Mouse (Mus musculus): ENCODE data around the gene Arnt2.
A peak's percentile ranks its signal among the peaks of the same experiment; 100 is the strongest.

The Arnt2 gene

DNA sequence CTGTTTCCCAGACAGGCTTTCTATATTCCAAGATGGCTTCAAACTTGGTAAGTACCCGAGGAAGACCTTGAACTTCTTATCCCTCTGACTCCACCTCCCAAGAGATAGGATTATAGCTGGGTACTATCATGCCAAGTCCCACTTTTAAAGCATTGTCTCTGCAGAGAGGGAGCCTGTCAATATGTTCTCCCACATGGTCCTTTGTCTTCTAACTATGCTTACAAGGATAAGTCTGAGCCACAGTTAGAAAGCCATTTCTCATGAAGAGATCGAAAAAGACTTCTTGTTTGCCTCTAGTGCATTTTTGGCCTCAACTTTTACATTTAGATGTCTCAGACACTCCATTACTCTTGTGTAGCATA, 122.8 kb downstream of the Arnt2 start:
- no peak for DNase-seq (ENCODE audit: low spot score in 2 of 2)

DNA sequence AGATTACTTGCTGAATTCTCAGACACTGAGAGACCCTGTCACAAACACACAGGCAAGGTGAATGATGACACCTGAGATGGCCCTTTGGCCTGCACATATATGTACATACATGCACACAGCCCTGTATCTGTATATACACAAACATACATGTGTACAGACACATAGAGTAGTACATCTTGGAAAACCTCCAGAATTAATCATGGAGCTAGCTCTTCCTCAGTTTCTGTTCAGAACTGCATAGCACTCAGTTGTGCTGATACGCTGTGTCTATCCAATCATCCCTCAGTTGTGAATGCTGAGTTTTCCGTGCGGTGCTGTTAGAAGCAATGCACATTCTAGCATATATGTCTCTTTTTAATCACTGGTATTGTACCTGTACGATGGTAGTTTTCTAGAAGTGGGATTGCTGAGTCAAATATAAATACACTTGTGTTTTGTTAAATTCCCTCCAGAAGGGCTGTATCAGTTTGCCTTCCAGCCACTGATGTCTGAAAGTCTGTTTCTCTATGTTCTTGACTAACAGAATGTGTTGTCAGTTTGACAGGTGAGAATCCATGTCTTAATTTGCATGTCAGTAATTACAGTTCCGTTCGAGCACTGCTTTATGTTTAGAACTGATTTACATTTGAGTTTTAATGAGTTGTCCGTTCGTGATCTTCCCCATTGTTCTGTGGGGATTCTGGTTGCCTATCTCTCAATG, 123.3 kb downstream of the Arnt2 start:
- DNase-seq (ENCODE audit: low spot score in 2 of 2): no peak

DNA sequence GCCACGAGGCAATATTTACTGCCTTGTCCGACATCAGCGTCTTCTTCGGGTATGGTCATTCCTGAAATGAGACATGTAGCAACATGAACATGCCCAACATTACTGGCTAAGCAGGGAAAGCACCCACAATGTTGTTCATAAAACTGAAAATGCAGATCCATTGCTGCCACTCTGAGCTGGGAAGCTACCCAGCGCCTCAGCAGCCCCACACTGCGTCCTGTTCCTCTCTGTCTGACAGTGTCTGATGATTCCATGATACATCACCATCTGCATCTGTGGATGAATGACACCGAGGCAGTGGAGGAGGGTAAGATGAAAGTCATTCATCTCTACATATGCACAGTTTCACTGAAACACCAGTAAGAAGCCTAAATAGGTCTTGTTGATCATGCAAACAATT, 124.2 kb downstream of the Arnt2 start:
- DNase-seq (ENCODE audit: low spot score in 2 of 2): peak in 1 of 2 experiments; percentile 24

DNA sequence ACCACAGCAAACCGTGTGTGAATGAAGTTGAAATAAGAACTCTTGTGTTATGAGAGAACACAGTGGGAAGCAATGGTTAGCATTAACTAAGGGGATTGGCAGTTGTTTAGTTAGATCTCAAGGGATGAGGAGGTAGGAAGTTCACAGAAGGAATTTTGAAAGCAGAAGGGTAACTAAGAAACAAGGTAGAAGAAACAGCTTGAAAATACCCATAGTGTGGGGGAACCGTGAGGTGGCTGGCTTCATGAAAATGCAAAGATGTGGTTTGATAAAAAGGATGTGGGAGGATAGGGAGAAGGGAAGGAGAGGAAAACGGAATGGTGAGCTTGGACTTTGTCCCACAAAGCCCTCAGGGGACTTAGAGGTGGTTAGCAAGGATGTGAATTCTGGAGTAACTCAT, 125.0 kb downstream of the Arnt2 start:
- DNase-seq (ENCODE audit: low spot score in 2 of 2): peak in 1 of 2 experiments; percentile 30

DNA sequence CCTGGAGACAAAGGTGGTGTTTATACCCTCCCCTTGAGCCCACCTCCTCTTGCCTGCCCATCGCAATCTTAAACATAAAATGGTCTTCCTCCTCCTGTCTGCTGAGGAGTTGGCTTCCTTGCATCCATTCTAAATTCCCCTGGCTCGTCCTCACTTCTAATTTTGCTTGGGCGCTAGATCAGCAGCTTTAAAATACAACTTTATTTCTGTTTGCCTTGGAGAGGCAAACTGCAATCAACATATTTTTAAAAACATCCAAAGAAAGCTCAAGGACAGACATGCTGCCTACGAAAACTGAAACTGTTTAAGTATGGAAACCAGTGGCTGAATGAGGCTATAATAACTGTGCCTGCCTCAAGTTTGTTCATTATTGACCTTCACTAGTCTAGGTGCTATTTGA, 127.7 kb downstream of the Arnt2 start:
- peak in 1 of 2 experiments; percentile 26 for DNase-seq (ENCODE audit: low spot score in 2 of 2)

DNA sequence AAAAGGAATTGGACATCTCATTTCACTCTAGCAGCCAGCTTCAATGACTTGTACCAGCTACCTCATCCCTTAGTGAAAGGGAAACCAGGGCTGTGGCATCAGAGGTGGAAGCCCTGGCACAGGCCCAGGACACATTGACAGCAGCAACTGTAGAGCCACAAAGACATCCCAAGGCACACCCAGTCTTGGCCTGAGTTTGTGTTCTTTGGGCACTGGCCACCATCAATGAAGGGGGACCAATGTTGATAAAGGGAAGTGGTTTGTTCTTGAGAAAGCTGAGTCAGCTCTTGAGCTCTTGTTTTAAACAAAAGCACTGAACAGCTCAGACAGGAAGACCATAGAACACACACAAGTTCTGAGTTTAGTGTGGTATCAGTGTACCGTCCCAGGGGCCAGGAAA, 130.7 kb downstream of the Arnt2 start:
- no peak for DNase-seq (ENCODE audit: low spot score in 2 of 2)

DNA sequence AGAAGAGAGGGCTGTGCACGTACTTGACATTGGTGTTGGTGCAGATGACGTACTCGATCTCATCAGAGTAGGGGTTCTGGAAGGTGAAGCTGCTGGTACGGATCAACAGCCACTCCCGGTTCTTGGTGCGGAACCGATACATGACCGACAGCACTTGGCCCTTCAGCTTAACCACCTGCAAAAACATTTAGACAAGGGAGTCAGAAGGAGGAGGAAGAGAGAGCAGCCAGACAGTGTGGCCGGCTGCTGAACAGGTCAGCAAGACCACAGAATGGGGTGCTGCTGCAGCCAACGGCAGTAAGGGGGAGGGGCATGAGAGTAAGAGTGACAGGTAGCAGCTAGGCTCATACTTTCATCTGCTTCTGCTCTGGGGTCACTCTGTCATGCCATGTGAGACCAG, 134.7 kb downstream of the Arnt2 start:
- no peak for DNase-seq (ENCODE audit: low spot score in 2 of 2)

DNA sequence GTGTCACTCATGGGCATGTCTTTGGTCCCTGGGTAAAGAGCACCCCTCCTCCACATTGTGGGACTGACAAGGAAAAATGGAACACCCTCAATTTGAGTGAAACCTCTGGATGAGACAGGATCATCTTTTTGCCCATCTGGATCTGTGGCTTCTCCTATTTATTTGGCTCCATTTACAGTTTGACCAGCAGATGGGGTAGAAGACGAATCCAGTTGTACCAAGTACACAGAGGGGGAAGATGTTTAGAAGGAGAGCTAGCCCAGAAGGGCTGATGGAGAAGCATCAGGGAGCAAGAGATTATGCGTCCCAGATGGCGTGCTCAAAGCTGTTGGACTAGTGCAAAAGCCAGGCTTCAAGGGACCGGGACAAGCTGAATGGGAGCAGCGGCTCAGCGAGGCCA, 136.0 kb downstream of the Arnt2 start:
- no peak for DNase-seq (ENCODE audit: low spot score in 2 of 2)

DNA sequence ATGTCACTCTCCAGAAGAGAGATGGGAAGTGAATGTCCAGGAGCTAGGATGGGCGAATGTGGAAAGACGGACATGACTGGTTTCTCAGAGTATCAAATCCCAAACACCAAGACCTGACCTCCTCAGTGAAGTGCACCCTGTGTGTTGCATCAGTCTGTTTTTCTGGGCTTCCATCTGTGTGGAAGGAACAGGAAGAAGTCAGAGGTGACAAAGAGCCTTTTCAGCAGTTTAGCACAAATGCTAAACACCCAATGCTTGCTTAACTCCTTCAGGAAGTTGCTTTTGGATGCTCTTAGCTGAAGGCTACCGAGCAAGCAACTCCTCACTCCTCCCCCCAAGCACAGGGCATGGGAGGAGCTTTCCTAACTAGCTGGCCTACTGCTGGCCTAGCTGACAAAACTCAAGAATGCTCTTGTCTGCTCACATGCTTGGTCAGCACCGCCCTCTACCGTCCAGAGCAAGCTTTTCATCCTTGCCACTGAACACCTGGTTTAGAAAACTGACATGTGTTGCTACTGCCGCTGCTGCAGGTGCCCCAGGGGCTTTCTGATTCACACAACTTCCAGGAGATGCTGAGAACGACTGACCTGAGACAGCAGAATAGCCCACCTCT, 137.7 kb downstream of the Arnt2 start:
- peak; percentile 62 to 77 for DNase-seq (ENCODE audit: low spot score in 2 of 2)

DNA sequence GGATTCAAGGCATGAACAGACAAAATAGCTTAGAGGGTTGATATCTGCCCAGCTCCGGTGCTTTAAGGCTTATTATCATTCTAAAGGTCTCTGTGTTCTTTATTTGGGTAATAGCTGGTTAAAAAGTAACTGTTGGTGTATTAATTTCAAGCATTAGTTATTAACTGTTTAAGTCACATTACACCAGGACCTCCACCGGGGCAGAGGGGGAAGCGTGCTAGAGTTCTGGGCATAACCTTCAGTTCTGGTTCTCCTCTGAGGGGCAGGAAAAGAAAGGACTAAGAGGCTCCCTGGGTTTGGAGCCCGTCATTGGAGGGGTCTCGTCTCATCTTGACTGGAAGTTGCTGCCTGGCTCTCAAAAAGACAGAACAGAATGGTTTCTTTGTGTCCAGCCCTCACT, 138.5 kb downstream of the Arnt2 start:
- no peak for DNase-seq (ENCODE audit: low spot score in 2 of 2)

DNA sequence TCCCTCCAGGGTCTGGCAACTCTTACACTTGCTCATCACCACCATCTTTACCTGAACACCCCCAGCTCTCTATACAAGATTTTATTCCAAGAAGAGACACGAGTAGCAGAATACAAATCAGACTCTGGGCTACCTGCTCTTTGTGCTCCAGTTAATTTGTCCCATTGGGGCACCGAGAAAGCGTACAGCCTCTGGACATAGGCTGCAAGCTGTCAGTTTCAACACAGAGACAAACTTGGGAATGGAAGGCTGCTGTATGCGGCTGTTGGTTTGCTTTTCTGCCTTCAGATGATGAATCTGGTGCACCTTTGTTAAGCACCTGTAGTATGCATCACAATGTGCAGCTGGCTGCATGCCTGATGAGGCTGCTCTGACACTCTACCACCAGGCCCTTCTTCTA, 146.5 kb downstream of the Arnt2 start:
- no peak for DNase-seq (ENCODE audit: low spot score in 2 of 2)

DNA sequence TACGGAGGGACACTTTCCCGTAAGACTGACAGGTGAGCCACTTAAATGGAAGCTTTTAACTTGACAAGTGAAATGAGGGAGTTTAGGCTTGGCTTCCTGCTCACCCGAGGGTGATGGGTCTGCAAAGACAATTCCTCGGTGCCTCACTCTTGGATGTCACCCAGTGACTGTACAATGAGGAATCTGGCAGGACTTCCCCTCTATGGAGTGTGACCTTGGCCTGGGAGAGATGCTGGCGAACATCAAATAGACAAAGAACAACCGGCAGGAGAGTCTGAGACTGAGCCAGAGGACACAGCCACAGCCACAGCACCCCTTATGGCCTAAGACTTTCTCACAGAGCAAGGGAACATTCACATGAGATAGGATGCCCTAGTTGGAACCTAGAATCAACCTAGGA, 148.6 kb downstream of the Arnt2 start:
- DNase-seq (ENCODE audit: low spot score in 2 of 2): no peak

DNA sequence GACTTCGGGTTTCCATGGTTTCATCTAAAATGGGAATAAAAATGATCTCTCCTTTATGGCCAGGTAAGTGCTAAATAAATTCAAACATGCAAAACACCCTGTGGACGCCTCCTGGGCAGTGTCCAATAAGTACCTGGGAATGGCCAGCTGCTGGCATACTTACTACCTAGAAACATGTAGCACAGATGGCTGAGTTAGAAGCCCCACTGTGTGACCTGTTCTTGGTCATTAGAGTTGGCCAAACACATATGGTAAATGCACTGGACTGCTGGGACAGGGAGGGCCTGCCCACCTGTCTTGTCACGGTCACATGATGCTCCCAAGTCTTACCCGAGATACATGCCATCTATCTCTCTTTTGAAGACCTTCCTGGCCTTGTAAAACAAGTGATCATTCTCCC, 149.6 kb downstream of the Arnt2 start:
- DNase-seq (ENCODE audit: low spot score in 2 of 2): no peak

DNA sequence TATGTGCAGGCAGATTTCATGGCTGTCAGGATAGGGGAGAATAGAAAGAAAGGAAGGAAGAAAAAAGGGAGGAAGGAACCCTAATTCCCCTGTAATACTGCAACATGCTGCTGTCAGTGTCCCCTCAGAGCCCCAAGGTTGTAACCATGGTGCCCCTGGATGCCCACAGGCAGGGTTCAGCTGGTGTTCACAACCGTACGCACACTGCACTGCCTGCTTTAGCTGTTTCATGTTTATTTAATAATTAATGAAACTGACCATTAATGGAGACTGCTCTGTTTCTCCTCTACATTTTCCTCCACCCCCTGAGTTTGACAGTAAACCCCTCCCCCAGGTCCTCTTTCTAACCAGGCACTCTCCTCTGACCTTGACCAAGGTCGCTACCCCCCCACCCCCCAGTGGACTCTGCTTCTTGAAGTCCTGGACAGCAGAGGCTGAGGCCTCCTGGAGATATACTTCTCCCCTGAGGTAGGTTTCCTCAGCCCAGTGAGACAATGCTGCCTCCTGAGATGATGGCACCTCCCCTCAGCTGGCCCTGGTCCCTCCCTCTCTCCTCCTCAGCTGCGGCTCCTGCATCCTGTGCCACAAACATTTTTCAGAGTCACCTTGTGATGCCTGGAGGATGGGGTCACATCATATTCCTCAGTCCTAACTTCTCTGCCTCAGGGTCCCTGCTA, 150.5 kb downstream of the Arnt2 start:
- no peak for DNase-seq (ENCODE audit: low spot score in 2 of 2)

DNA sequence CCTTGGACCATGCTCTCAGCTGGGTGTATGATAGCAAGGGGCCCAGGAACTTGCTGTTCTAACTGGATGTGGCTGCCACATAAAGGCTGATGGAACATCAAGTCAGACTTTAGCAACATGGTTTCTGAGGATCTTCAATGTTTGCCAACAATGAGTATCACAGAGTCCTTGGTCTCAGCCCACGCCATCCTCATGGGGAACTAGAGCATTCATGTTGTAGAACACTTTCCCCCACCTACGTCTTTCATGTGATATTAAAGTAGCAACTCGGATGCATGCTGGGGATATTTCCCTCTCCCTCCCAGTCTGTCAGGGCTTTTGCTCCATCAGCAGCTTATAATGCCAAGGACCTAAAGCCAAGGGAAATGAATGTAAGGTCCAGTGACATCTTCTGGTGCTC, 153.3 kb downstream of the Arnt2 start:
- no peak for DNase-seq (ENCODE audit: low spot score in 2 of 2)

DNA sequence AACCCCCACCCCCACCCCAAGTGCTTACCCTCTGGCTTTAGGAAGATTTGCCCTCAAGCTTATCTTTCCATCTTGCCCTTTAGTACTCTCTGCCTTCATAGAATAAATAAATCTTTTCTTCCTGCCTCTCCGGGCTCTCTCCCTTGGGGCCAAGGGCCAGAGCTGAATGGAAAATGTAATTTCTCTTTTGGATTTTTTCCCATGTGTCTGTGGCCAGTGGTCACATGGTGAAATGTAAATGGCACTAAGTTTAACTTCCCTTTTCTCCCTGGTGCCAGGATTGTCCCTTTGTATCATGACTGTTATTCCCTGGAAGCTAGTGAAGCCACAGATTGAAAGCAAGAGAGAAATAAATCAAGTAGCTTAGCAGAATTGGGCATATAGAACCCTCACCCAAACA, 153.7 kb downstream of the Arnt2 start:
- no peak for DNase-seq (ENCODE audit: low spot score in 2 of 2)

DNA sequence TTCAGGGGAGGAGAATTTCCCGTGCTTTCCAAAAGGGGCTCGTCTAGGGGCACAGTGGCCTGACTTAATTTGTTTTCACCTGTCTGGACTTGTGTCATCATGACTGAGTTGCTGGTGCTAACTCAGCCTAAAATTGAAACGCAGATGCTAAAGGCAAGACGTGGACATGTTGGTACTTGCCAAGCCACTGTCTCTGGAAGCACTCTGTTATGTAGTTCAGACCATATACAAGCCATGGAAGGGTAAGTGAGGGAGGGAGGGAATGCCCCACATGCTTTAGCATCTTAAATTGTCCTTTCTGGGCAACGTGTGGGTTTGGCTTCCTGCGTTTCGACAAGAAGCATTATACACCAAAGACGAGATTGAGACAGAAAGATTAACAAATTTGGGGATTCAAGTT, 155.1 kb downstream of the Arnt2 start:
- no peak for DNase-seq (ENCODE audit: low spot score in 2 of 2)

DNA sequence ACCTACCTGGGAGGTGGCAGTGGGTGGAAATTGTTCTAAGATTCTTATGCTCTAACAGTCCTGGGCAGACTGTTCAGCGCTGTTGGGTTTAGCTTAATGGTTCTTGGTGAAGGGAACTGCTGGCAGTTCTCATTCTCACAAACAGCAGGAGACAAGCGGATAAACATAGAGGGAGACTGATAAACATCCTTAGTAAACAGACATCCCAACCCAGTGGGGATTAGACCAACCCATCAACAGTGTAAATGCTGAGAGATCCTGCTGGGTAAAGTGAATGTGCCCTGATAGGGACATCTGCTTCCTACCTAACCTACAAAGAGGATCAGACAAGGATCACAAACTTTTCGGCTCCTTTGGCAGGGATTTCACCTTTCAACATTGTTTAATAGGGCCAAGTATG, 155.7 kb downstream of the Arnt2 start:
- DNase-seq (ENCODE audit: low spot score in 2 of 2): no peak

DNA sequence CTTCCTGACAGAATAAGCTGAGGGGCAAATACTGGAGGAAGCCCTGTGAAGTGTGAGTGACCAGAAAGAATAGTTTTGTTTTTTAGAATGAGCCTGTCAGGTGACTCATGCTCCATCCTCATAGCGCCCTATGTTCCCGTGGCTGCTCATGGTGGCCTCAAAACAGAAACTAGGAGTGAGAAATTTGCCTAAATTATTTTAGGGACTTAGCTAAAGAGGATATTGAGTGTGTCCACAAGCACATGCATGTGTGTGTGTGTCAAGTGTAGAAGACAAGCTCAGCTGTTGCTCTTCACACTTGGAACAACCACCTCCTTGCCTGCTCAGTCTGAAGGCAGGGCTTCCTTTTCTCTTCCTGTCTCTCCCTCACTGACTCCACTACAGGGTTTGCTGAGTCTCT, 158.3 kb downstream of the Arnt2 start:
- no peak for DNase-seq (ENCODE audit: low spot score in 2 of 2)

DNA sequence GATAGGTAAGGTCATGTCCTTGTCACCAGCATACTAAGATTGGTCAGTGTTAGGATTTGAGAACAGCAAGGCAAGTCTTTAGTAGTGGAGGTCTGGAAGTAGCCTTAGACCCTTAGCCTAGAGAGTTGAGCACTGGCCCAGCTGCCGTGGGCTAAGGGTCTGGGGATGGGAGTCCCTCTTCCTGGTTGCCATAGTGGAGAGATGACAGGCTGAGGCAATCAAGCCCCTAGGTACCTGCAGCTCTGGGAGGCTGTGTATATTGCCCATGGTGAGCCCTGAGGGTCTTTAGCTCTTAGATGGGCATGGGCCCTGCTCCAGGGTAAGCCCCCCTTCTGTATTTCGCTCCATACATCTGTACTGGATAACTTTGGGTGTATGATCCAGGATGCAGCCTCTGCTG, 159.2 kb downstream of the Arnt2 start:
- DNase-seq (ENCODE audit: low spot score in 2 of 2): no peak

DNA sequence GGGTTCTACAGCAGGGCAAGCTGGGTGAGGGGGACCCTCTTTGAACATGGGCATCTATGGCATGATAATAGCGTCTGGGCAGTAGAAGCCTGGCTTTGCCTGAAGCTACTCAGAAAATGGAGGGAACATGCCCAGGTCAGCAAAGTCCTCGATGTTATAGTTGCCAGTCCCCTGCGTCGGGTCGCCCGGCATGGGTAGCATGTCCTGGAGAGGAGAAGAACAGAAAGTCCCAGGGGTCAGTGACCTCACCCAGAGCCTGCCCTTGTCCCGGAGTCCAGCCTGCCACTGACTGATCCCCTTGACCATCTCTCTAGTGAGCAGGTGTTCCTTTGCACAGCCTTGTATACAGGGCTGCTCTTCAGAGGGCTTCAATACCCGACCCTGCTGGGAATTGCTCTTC, 160.0 kb downstream of the Arnt2 start:
- DNase-seq (ENCODE audit: low spot score in 2 of 2): no peak

DNA sequence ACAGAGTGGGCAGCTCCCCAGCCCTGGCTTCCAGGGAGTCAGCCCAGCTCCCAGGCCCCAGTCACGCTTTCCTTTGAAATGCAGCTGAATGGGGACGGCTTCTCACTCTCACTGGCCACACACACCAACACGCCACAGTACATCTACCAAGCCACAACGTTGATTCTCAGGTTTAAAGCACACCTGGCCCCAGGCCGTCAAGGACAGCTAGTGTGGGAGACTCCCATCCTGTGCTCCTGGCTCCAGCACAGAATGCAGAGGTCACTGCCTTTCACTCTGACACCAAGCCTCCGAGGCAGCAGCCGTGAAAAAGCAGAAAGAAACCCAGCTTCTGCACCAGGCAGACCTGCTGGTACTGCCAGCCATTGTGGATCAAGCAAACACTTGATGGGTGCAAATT, 160.6 kb downstream of the Arnt2 start:
- DNase-seq (ENCODE audit: low spot score in 2 of 2): no peak

DNA sequence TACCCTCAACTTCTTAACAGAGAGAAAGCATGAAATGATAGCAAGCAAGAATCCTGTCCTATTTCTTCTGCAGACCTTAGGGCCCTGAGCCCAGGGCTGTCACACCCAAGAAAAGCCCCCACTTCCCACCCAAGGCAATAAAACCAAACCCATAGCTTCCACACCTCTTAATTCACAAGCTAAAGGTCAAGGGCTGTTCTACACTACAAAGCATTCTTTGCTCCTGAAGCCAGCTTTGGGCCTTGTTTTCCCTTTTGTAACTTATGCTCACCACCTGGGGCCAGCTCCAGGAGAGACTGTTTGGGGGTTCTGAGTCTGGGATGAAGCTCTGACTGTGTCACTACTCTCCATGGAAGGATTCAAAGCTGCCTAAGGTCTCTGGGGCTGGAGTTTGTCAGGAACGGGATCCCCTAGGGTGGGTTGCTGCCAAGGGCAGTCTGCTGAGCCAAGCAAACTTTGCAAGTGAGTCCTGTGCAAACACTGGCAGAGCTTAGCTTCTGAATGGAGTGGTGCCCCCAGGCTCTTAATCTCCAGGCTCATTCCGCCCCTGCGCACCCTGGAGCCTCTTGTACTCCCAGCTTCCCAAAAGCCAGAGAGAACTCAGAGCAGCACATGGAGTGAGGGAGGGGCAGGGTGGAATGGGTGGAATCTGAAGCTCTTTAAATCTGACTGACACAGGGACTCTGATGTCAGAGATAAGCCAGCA, 161.9 kb downstream of the Arnt2 start:
- no peak for DNase-seq (ENCODE audit: low spot score in 2 of 2)

Data from frontal cortex, postnatal 36 days (tissue).